Mouse (Mus musculus) retina, embryonic 14.5 days (tissue): ENCODE measurements around the gene Cops7a.

Experiments used
- DNase-seq: peaks from one replicate; pipeline ENCODE4 v3.0.0-alpha.2; 2015; ENCODE audit warnings: low spot score

Cops7a gene

DNA sequence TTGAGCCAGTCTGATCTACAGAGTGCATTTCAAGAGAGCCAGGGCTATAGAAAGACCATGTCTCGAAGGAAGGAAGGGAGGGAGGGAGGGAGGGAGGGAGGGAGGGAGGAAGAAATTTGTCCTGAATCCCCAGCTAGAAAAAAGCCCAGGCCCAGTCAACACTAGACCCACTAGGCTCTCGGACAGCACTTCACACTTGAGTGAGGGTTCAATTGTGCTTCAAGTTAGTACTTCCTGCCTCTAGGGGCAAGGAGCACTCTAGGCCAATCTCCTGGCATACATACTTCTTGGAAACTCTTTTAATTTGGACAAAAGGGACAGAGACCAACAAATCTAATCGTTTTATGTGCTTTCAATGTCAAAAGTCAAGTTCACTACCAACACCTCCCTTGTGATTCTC lies 7.2 kb downstream of the Cops7a start:
- DNase-seq, result no peak

DNA sequence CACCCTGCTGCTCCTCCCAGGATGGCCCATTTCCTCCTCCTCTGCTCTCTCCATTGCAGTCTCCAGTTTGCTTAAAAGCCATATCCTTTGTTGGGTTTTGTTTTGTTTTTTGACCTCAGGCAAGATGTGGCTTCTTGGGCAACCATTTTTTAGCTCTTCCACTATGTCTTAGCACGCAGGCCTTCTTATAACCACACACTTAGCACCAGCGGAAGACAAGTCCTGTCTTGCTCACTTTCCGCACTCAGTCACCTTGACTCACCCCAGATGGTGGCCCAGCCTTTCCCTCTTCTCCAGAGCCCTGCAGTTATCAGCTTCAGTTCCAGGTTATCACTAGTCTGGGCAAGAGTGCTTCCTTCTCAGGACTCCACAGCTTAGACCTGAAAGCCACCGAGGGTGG lies 10.1 kb downstream of the Cops7a start:
- no peak for DNase-seq

DNA sequence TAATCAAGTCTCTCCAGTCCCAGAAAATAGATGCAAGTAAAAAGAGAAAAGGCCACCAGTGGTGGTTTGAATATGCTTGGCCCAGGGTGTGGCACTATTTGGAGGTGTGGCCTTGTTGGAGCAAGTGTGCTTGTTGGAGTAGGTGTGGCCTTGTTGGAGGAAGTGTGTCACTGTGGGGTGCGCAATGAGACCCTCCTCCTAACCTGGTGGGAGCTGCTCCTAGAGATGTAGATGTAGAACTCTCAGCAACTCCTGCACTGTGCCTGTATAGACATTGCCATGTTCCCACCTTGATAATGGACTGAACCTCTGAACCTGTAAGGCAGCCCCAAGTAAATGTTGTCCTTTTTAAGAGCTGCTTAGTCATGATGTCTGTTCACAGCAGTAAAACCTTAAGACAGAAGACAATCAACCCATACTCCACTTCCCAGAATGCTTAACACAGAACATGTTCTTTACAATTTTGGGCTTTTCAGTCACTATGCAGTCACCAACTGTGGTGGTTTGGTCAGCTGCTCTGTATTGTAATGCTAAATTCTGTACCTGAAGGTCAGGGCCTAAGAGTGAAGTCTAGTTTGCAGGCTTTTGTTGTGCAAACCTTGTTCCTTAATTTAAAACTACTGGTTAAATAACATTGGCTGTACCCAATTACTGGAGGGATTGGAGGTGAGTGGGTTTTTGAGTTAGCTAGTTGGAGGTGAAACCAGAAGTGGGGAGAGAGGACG lies 11.2 kb downstream of the Cops7a start:
- DNase-seq, result no peak

DNA sequence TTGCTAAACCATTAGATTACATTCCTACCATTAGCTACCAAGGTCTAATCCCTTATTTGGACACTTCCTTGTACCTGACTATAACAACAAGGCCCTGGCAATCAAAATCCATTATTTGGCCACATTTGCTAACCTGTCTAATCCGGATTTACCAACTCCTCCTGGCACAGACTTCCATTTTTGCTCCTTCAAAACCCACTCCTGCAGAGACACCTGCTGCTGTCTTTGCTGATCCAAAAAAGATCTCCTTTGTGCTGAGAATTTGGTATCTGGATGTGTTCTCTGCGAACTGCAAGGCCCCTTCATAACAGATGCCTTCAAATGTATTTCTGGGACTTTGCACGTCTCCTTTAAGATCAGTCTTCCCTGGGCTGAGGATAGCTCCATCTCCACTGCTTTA lies 21.8 kb downstream of the Cops7a start:
- no peak for DNase-seq

DNA sequence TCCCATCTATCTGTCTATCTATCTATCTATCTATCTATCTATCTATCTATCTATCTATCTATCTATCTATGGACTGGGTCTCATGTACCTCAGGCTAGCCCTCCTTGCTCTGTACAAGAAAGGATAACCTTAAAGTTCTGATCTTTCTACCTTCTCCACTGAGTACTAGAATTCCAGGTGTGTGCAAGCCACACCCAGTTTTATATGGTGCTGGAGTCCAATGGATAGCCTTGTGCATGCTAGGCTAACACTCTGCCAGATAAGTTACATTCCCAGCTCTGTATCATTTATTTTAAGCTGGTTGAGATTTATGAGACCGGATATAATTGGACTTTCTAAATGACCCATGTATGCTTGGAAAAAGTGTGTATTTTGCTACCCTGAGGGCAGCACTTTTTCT lies 23.7 kb downstream of the Cops7a start:
- no peak for DNase-seq

DNA sequence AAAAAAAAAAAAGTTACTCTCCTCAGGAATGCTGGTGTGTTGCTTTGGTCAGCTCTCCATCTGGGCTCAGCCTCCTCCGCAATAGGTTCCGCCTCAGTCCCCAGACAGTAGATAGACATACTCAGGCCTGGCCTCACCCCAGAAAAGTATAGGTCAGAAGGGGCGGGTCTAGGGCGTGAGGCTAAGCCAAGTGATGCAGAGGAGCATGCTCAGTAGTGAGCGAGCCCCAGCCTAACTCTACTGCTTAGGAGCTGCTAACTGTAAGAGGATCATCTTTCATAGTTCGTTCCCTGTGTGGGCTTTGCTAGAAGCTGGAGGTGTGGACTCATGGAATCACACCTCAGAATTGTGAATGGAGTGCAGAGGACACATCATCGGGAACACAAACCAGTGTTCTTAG lies 26.8 kb downstream of the Cops7a start:
- DNase-seq, result no peak

DNA sequence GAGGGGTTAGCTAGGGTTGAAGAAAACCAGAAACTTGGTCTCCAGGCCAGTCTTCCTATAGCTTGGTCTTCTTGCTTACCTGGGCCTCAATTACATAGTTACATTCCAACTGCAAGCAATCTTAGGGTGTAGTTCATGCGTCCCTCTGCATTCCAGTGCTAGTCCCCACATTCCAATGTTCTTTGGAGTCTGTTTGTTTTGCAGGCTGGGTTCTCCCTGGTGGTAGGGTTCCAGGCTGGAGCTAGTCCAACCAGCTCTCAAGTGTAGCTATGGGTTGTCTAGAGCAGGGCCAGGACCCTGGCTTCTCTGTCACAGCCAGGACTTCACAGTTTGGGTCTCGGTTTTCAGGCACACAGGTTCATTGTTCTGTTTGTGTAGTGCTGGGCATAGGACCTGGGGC lies 27.8 kb downstream of the Cops7a start:
- no peak for DNase-seq

DNA sequence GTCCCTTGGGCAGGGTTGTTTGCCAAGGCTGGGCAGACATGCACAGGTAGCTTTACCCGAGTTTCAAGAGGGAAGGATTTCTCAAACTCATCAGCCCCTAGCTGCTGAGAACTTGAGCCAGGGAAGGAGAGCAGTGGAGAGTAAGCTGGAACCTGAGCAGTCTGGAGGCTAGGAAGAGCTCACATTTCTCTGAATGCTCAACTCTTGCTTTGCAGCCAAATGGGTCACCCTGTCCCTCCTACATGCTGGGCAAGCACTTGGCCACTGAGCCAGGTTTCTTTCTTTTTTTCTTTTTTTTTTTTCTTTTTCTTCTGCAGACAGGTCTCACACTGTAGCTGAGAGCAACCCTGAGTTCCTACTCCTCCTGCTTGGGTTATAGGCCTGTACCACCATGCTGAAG lies 28.7 kb downstream of the Cops7a start:
- no peak for DNase-seq

DNA sequence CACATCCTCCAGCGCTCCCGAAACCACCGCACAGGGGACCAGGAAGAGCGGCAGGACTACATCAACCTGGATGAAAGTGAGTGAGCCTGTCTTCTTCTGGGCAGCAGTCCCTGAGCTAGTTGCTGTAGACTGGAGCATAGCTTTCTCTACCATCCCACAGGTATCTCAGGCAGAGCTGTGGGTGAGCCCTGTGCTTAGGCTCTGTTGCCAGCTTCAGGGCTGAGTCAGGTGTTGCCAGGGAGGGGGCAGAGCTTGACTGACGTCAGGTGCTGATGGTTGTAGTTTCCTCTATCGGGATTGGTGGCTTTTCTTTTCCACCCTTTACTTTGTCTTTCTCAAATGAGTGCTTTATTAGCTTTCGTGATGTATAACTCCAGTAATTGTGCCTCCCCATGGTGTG lies 30.7 kb downstream of the Cops7a start:
- no peak for DNase-seq

DNA sequence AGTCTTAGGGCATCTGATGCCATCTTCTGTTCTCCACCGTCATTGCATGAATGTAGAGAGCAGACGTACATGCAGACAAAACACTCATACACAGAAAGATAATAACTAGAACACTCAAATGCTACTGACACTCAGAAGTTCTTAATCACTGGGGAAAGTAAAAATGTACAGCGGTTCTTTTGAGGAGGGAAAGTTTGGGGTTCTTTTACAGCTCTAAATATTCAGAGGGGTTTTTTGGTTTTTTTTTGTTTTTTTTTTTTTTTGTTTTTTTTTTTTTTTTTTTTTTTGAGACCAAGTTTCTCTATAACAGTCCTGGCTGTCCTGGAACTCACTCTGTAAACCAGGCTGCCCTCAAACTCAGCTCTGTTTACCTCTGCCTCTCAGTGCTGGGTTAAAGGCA lies 32.2 kb downstream of the Cops7a start:
- DNase-seq, result no peak

DNA sequence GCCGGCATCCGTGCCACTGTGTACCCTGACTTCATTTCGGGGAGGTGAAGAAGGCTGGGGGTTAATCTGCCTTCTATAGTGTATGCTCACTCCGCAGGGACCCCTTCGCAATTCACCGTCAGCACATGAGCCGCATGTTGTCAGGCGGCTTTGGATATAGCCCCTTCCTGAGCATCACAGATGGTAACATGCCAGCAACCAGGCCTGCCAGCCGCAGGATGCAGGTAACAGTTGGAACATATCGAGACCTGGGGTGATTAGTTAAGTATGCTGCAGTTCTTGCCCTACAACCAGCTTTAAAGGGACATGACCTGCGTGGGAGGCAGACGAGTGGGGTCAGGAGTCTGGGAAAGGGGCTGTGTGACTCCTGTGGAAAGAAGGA lies 33.0 kb downstream of the Cops7a start:
- DNase-seq, result no peak

DNA sequence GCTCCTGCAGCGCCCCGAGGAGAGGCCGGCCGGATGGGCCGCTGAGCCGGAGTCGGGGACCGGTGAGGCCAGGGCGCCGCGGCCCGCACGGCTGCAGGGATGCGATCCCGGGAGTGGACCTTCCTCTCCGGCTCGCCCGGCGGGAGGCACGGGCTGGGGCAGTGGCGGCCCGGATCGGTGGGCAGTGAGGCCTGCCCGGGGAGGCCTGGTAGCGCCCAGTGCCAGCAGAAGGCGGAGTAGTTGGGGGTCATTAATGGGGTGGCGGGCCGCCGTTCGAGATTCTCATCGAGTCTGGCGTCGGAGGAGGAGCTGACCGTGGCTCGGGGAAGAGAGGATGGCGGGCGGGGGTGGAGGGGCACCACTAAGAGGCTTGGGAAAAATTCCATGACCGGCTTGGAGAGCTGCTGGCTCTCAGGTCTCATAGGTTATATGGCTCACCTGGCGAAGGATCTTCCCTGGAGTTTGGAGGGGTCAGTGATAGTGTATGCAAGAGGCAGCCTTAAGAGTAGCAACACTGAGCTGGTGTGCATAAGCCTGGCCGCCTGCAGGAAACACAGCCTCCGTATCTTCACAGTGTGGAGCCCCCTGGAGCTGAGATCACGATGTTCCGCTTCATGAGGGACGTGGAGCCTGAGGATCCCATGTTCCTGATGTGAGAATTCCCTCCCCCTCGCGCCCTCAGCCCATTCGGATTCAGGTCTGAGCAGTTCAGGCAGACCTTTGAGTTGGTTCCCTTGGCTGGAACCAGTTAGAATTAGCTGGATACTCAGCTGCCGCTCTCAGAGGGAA lies 33.6 kb downstream of the Cops7a start:
- DNase-seq, result peak; percentile 59

DNA sequence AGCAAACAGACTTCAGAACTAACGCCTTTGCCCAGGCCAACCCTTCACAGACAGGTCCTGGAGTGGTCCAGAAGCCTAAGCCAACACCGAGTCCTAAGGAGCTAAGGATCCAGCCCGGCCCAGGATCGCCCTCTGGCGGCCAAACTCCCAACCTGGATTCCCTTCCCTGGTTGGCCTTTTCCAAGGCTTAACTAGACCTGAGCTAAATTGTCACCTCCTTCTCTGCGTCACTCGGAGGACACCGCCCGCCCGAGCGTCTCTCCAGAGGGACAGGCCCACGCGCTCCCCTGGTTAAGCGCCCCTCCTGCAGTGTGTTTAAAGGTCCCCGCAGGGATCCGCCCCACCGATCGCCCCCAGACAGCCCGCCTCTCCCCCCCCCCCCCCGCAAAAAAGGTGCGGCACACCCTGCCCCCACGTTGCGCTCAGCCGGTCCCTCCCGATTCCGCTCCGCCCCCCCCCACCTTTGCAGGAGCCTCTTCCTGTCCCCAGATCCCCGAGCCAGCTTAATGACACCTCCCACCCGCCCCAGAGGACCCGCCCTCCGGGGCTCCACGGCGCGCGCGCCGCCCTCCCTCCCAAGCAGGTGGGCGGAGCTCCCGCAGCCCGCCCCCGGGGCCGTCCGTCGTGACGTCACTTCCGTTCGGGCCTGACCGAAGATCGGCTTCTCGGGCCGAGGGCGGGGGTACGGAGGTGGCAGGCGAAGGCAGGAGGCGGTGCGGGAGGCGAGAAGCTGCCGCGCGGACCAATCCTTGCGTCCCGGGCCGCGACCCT lies 34.4 kb downstream of the Cops7a start, which contains the start of gene Mlf2:
TSS of gene Mlf2 (plus strand) at position 633 of the 771 bp plus-strand sequence.
- peak; percentile 100 for DNase-seq

DNA sequence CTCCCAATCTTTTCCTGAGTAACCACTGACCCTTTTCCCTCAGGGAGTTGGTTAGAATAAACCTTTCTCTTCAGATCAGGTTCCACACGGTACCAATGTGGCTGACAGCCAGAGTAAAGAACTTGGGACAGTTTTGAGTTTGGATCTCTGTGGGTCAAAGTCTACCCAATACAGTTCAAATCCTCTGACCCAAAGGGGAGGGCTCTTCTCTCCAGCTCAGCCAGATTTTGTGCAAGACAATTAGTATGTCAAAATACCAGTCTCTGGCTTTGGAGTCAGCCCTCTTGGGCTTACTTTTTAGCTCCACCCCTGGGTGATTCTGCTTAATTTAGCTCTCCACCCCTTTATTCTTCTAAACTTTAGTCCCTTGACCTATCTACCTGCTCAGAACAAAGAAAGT lies 35.1 kb downstream of the Cops7a start:
- DNase-seq, result no peak

DNA sequence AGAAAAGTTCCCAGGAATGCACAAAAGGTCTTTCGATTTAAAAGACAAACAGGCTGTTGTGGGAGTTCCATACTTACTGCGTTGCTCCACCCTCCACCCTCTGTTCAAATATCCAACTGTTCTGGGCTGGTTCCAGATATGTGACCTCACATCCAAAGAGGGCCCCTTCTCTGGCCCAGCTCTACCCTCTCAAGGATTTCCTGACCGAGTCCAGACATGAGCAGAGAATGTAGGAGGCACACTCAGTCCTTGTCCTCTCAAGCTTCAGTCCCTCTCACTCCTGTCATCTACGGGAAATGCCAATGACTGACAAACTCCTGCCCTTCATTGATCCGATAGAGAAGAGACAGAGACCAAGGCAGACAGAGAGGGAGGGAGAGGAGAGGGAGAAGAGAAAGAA lies 39.4 kb downstream of the Cops7a start:
- no peak for DNase-seq

DNA sequence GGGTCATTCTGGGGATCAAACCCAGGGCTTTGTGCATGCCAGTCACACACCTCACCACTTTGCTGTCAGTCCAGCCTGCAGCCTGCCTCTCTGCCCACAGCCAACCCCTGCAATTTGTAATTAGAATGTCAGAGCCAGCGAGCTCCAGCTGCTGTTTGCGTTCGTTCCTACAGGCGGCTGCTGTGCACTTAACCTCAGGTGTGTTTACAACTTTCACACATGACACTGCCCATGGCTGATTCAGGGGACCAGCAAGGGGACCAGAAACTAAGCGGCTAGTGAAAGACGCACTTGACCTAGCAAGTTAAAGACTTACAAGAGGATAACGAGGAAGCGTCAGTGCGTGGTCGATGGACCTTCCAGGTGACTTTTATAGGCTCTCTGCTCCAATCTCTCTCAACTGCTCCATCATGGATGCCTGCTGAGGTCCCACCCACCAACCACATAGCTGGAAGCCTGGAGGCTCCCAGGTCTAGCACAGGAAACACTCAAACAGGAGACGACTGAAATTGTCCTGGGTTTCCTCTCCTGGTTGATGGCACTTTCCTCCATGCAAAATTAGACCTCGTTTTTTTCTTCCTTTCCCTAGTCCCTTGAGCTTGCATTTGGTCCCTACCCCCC lies 40.1 kb downstream of the Cops7a start:
- no peak for DNase-seq

DNA sequence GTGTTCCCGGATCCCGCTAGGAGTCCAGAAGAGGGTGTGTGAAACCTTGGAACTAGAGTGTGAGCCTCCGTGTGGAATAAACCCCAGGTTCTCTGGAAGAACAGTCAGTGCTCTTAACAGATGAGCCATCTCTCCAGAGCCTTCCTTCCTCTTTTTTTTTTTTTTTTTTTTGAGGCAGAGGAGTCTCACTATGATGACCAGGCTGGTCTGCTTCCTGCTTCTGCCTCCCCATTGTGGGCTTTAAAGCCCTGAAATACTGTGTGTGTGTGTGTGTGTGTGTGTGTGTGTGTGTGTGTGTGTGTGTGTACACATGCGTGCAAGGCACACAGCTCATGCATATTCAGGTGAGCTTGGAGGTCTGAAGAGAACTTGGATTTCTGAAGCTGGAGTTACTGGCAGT lies 43.8 kb downstream of the Cops7a start:
- DNase-seq, result no peak

DNA sequence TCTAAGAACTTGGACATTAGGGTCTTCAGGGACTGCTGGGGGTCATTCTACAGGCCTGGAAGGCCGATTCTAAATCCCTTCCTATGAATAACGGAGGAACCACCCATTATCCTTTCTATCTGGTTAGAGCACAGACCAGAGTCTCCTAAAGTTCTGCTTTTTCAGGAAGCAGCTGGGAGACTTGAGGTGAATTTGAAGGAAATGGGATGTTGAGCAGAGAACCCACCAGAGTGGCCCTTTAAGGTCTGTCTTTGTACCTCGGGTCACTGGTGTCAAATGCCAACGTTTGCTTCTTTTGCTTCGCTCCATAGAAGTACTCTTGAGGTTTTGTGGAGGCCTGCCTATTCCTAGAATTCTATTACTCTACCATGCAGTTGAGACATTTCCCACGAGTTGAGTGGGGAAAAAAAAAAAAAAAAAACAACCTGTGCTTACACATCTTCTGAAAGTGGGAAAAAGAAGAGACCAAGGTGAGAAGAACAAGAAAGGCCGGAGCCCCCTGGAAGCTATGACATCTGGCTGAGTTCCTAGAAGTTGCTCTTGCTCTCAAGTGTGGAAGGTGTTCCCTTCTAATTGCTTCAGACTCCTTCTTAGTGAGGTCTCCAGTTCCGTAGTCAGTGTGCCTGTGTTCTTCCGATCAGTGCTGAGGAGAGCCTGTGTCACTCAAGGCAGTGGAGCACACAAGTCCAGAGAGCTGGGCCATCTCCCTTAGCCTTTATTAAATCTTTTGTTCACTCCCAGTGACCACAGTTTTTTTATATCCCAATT lies 44.8 kb downstream of the Cops7a start:
- DNase-seq, result no peak

DNA sequence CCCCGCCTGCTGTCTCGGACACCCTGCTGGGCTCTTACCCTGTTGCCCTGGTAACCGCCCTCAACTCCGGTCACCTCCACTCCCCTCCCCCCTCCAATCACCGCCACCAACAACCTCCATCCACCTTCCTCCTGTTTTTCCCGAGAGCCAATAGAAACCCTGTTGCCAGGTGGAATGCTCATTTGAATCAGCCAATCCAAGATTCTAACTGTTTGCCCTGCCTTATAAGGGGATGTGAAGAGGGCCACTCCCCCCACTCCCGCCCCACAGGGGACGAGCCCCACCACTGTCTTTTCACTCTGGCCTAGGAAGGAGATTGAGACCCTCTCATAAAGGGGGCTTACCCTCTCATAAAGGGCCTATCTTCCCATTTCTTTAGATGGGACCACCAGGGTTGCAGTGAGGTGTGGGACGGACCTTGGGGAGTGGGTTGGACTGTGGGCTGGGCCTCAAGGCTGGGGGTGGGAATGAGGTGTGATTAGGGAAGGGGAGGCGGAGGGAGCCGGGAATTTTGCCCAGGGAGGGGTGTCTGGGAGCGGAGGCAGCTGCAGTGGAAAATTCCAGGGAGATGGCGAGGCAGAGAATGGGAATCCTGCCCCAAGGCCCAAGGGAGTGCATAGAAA lies 45.5 kb downstream of the Cops7a start, which contains the start of gene Ptms:
TSS of gene Ptms (minus strand) at position 409 of the 623 bp plus-strand sequence.
- peak; percentile 94 for DNase-seq

DNA sequence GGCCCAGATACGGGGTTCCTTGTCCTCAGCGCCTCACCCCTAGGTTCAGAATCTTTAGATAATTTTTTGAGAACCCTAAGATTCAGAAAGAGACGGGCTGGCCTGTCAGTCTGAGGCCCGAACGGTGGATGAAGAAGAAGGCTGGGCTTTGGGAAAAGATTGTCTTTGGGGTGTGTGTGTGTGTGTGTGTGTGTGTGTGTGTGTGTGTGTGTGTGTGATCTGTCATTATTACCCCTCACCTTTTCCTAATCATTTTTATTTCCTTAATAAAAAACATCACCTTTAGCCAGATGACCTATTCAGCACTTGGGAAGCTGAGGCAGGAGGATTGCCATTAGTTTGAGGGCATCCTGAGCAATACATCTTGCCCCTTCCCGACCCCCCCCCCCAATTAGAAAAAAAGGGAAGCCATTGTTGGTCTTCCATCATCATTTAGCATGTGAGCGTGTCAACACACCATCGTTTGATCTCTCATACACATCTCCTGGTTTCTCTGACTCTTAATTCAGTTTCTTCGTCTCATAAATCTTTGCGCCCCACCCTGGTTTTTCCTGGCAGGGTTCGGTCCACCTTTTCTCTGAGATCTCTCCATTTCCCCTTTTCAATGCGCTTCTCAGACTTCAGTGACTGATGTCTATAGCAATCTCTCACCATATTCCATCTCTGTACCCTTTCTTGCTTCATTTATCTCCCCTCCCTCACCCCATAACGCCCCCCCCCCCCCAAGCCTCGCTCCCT lies 46.3 kb downstream of the Cops7a start:
- no peak for DNase-seq

DNA sequence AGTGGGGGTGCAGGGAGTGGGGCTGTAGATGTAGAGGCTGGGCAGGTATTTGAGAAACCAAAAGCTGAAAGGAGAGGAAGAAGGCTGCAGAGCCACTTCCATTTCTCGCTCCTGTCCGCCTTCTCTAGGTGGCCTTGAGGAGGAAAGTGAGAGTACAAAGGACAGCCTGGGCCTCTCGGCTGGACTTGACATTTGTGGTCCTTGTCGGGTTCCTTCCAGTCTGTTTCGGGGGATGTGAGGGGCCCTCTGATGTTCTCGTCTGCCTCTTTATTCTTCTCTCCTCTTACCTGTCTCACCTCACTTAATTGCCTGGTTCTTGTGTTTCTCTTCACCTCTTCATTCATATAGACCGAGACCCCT lies 47.0 kb downstream of the Cops7a start:
- DNase-seq, result no peak
